Mouse (Mus musculus) forebrain, embryonic 10.5 days (tissue): ENCODE data around the gene Cmya5. TPM values are rescaled to one million over a fixed set of nuclear protein-coding genes. Genes with fewer than 3 reads are reported as not detected.

ENCODE experiments used
- DNase-seq: peaks from one replicate; pipeline ENCODE4 v3.0.0-alpha.2; 2017; ENCODE audit warnings: low spot score; ENCODE audit errors: extremely low spot score
- H3K27ac ChIP-seq: fragments of 300-500 bp; sonication (generic); 2 replicates; pipeline ENCODE4 v1.5.1; 2016; ENCODE audit warnings: mild to moderate bottlenecking
- H3K27me3 ChIP-seq: fragments of 300-500 bp; sonication (generic); 2 replicates; pipeline ENCODE4 v1.6.1; 2016; ENCODE audit warnings: mild to moderate bottlenecking; ENCODE audit not compliant: poor library complexity, severe bottlenecking
- H3K36me3 ChIP-seq: fragments of 300-500 bp; sonication (generic); replicated peaks from 2 replicates; pipeline ENCODE4 v1.6.1; 2016; ENCODE audit warnings: mild to moderate bottlenecking, moderate library complexity
- H3K4me1 ChIP-seq: fragments of 300-500 bp; sonication (generic); 2 replicates; pipeline ENCODE4 v1.6.1; 2016
- H3K4me3 ChIP-seq: fragments of 300-500 bp; sonication (generic); 2 replicates; pipeline ENCODE4 v1.5.1; 2016; ENCODE audit warnings: mild to moderate bottlenecking, moderate library complexity
- H3K9me3 ChIP-seq: fragments of 300-500 bp; sonication (generic); 2 replicates; pipeline ENCODE4 v1.6.1; 2016; ENCODE audit warnings: mild to moderate bottlenecking, moderate library complexity
- WGBS: fragments of 180-500 bp; shearing (Covaris S2); methylation state at CpG from one replicate; pipeline ENCODE4 v1.1.7; 2016; 5-methylcytosine and 5-hydroxymethylcytosine counted together
- polyA plus RNA-seq: library from polyadenylated mRNA; unstranded; fragments of >200 nt; fragmentation: Nextera tagmentation; extraction: Ambion mirVana; gene quantifications from 2 replicates; pipeline ENCODE4 v1.2.1, GENCODE M21; 2016

Gene Cmya5
- polyA plus RNA-seq, 1 experiment from 2014 or later, result 0.01 TPM

- H3K4me1 ChIP-seq, result peaks cover 32% of the 10 kb centered on the region
- no peak for DNase-seq
- WGBS, result 19% methylated on average over 15 of the region's 15 CpGs
- H3K4me3 ChIP-seq, result no peak overlapping the region
- no peaks in the 10 kb centered on the region for H3K36me3 ChIP-seq
- H3K9me3 ChIP-seq, result peaks cover 5% of the 10 kb centered on the region; the same call in 1 of the 2 replicates
- no peak overlapping the region for H3K27ac ChIP-seq
- H3K27me3 ChIP-seq, result no peaks in the 10 kb centered on the region
Measured at GRCm38 (mm10) chr13:93072871-93073411, 71.6 kb downstream of the Cmya5 start.

GRCm38 (mm10) chr13:93070406-93070805 is 74.1 kb downstream of the Cmya5 start:
- no peaks in the 10 kb centered on the region for H3K27me3 ChIP-seq
- H3K4me3 ChIP-seq, result no peak overlapping the region
- 41% methylated on average over 8 of the region's 8 CpGs for WGBS
- H3K9me3 ChIP-seq, result no peaks in the 10 kb centered on the region
- no peak overlapping the region for H3K27ac ChIP-seq
- no peak for DNase-seq
- H3K4me1 ChIP-seq, result peaks cover 32% of the 10 kb centered on the region
- H3K36me3 ChIP-seq, result no peaks in the 10 kb centered on the region

GRCm38 (mm10) chr13:93069481-93069880 is 75.0 kb downstream of the Cmya5 start:
- H3K9me3 ChIP-seq, result no peaks in the 10 kb centered on the region
- H3K36me3 ChIP-seq, result no peaks in the 10 kb centered on the region
- H3K27ac ChIP-seq, result no peak overlapping the region
- no peaks in the 10 kb centered on the region for H3K27me3 ChIP-seq
- whole genome bisulfite sequencing, result 63% methylated on average over 4 of the region's 4 CpGs
- peaks cover 32% of the 10 kb centered on the region for H3K4me1 ChIP-seq
- H3K4me3 ChIP-seq, result no peak overlapping the region
- DNase-seq, result no peak

- H3K9me3 ChIP-seq, result no peaks in the 10 kb centered on the region
- H3K4me1 ChIP-seq, result peaks cover 22% of the 10 kb centered on the region
- H3K36me3 ChIP-seq, result no peaks in the 10 kb centered on the region
- no peak for DNase-seq
- no peaks in the 10 kb centered on the region for H3K27me3 ChIP-seq
- H3K4me3 ChIP-seq, result no peak overlapping the region
- H3K27ac ChIP-seq, result no peak overlapping the region
- 94% methylated on average over 6 of the region's 6 CpGs for WGBS
Measured at GRCm38 (mm10) chr13:93068353-93068752, 76.2 kb downstream of the Cmya5 start.

GRCm38 (mm10) chr13:93062860-93063636 is 81.5 kb downstream of the Cmya5 start:
- no peaks in the 10 kb centered on the region for H3K36me3 ChIP-seq
- no peak for DNase-seq
- no peak overlapping the region for H3K4me3 ChIP-seq
- H3K9me3 ChIP-seq, result no peaks in the 10 kb centered on the region
- 89% methylated on average over 13 of the region's 13 CpGs for WGBS
- no peaks in the 10 kb centered on the region for H3K27me3 ChIP-seq
- no peak overlapping the region for H3K27ac ChIP-seq
- H3K4me1 ChIP-seq, result peaks cover 3% of the 10 kb centered on the region; the same call in 1 of the 2 replicates

GRCm38 (mm10) chr13:93061311-93061710 is 83.2 kb downstream of the Cmya5 start:
- WGBS, result 92% methylated on average over 4 of the region's 4 CpGs
- Histone ChIP-seq H3K4me1 (peaks cover 3% of the 10 kb centered on the region; the same call in 1 of the 2 replicates), H3K27me3 (no peaks in the 10 kb centered on the region), H3K9me3 (no peaks in the 10 kb centered on the region), H3K36me3 (no peaks in the 10 kb centered on the region), H3K27ac (no peak overlapping the region), H3K4me3 (no peak overlapping the region)
- DNase-seq, result no peak

GRCm38 (mm10) chr13:93060437-93060836 is 84.1 kb downstream of the Cmya5 start:
- 86% methylated on average over 3 of the region's 3 CpGs for WGBS
- no peaks in the 10 kb centered on the region for H3K27me3 ChIP-seq
- no peak overlapping the region for H3K27ac ChIP-seq
- H3K4me1 ChIP-seq, result peaks cover 3% of the 10 kb centered on the region; the same call in 1 of the 2 replicates
- H3K9me3 ChIP-seq, result no peaks in the 10 kb centered on the region
- H3K36me3 ChIP-seq, result no peaks in the 10 kb centered on the region
- no peak overlapping the region for H3K4me3 ChIP-seq
- no peak for DNase-seq

- H3K4me3 ChIP-seq, result no peak overlapping the region
- DNase-seq, result no peak
Measured at GRCm38 (mm10) chr13:93058551-93059011, 85.9 kb downstream of the Cmya5 start.

GRCm38 (mm10) chr13:93057492-93058260 is 86.8 kb downstream of the Cmya5 start:
- Histone ChIP-seq H3K36me3 (no peaks in the 10 kb centered on the region), H3K27ac (no peak overlapping the region), H3K4me3 (no peak overlapping the region), H3K4me1 (no peaks in the 10 kb centered on the region), H3K27me3 (no peaks in the 10 kb centered on the region), H3K9me3 (no peaks in the 10 kb centered on the region)
- DNase-seq, result no peak
- 90% methylated on average over 7 of the region's 7 CpGs for WGBS

More at GRCm38 (mm10) chr13:93058551-93059011, 85.9 kb downstream of the Cmya5 start:
- Histone ChIP-seq H3K9me3 (no peaks in the 10 kb centered on the region), H3K27ac (no peak overlapping the region), H3K27me3 (no peaks in the 10 kb centered on the region), H3K36me3 (no peaks in the 10 kb centered on the region), H3K4me1 (peaks cover 3% of the 10 kb centered on the region; the same call in 1 of the 2 replicates)
- WGBS, result 84% methylated on average over 5 of the region's 5 CpGs

- no peak for DNase-seq
- H3K27ac ChIP-seq, result no peak overlapping the region
- 89% methylated on average over 1 of the region's 1 CpGs for WGBS
- no peaks in the 10 kb centered on the region for H3K9me3 ChIP-seq
- no peaks in the 10 kb centered on the region for H3K36me3 ChIP-seq
- no peaks in the 10 kb centered on the region for H3K27me3 ChIP-seq
- no peaks in the 10 kb centered on the region for H3K4me1 ChIP-seq
- H3K4me3 ChIP-seq, result no peak overlapping the region
Measured at GRCm38 (mm10) chr13:93056091-93056490, 88.4 kb downstream of the Cmya5 start.

GRCm38 (mm10) chr13:93051483-93051882 is 93.0 kb downstream of the Cmya5 start:
- 92% methylated on average over 5 of the region's 5 CpGs for WGBS
- Histone ChIP-seq H3K4me3 (no peak overlapping the region), H3K27ac (no peak overlapping the region), H3K9me3 (no peaks in the 10 kb centered on the region), H3K36me3 (no peaks in the 10 kb centered on the region), H3K4me1 (no peaks in the 10 kb centered on the region), H3K27me3 (no peaks in the 10 kb centered on the region)
- no peak for DNase-seq

GRCm38 (mm10) chr13:93041021-93041420 is 103.5 kb downstream of the Cmya5 start:
- Histone ChIP-seq H3K36me3 (no peaks in the 10 kb centered on the region), H3K27ac (no peak overlapping the region), H3K27me3 (no peaks in the 10 kb centered on the region), H3K9me3 (no peaks in the 10 kb centered on the region), H3K4me1 (peaks cover 7% of the 10 kb centered on the region), H3K4me3 (no peak overlapping the region)
- DNase-seq, result no peak
- WGBS, result 87% methylated on average over 9 of the region's 9 CpGs
